Mouse (Mus musculus) hindbrain, embryonic 11.5 days (tissue): ENCODE results near the gene Fmo1. TPM values are rescaled to one million over a fixed set of nuclear protein-coding genes. Genes with fewer than 3 reads are reported as not detected.
"Not testable (repeated sequence)": the region's sequence is repeated elsewhere in the genome, so short reads cannot be mapped to it uniquely, and the experiment has no call there.

Source experiments
- ATAC-seq: fragments of 200-750 bp; cut with Nextera tagmentation; 2 replicates; pipeline ENCODE4 v1.8.0; 2017; ENCODE audit warnings: mild to moderate bottlenecking, moderate TSS enrichment, moderate library complexity; ENCODE audit not compliant: low FRiP score
- DNase-seq: peaks from one replicate; pipeline ENCODE4 v3.0.0-alpha.2; 2015; ENCODE audit warnings: low spot score
- H3K27ac ChIP-seq: fragments of 300-500 bp; sonication (generic); 2 replicates; pipeline ENCODE4 v1.5.1; 2014; ENCODE audit warnings: mild to moderate bottlenecking, low read depth, low read length
- H3K27me3 ChIP-seq: fragments of 300-500 bp; sonication (generic); 2 replicates; pipeline ENCODE4 v1.6.1; 2014; ENCODE audit warnings: mild to moderate bottlenecking, low read length, moderate library complexity, mixed read lengths; ENCODE audit not compliant: control insufficient read depth, insufficient read depth
- H3K36me3 ChIP-seq: fragments of 300-500 bp; sonication (generic); 2 replicates; pipeline ENCODE4 v1.6.1; 2014; ENCODE audit warnings: mild to moderate bottlenecking, low read length, moderate library complexity, mixed read lengths; ENCODE audit not compliant: control insufficient read depth, insufficient read depth
- H3K4me1 ChIP-seq: fragments of 300-500 bp; sonication (generic); replicated peaks from 2 replicates; pipeline ENCODE4 v1.6.1; 2014; ENCODE audit warnings: low read length, mixed read lengths; ENCODE audit not compliant: control insufficient read depth, insufficient read depth
- H3K4me2 ChIP-seq: fragments of 300-500 bp; sonication (generic); replicated peaks from 2 replicates; pipeline ENCODE4 v1.6.1; 2014; ENCODE audit warnings: mild to moderate bottlenecking, low read depth, low read length
- H3K4me3 ChIP-seq: fragments of 300-500 bp; sonication (generic); 2 replicates; pipeline ENCODE4 v1.5.1; 2014; ENCODE audit warnings: low read depth, low read length
- H3K9ac ChIP-seq: fragments of 300-500 bp; sonication (generic); 2 replicates; pipeline ENCODE4 v1.6.1; 2014; ENCODE audit warnings: low read depth, low read length
- H3K9me3 ChIP-seq: fragments of 300-500 bp; sonication (generic); 2 replicates; pipeline ENCODE4 v1.6.1; 2016; ENCODE audit warnings: low read length; ENCODE audit not compliant: control insufficient read depth
- WGBS: fragments of 180-500 bp; shearing (Covaris S2); extraction: QIAGEN DNeasy Blood & Tissue Kit; methylation state at CpG from one replicate; pipeline ENCODE4 v1.1.7; 2014; 5-methylcytosine and 5-hydroxymethylcytosine counted together
- polyA plus RNA-seq: library from polyadenylated mRNA; unstranded; fragments of >200 nt; fragmentation: Nextera tagmentation; extraction: Ambion mirVana; gene quantifications from 2 replicates; pipeline ENCODE4 v1.2.1, GENCODE M21; 2014

The Fmo1 gene
- polyA plus RNA-seq, 1 experiment from 2014 or later: 24.2 TPM

- DNase-seq (no peak), ATAC-seq (no peak)
- Histone ChIP-seq H3K4me2 (no peak overlapping the region), H3K9ac (no peak overlapping the region), H3K27ac (no peak overlapping the region), H3K9me3 (no peaks in the 10 kb centered on the region), H3K36me3 (no peaks in the 10 kb centered on the region), H3K4me3 (no peak overlapping the region), H3K4me1 (no peaks in the 10 kb centered on the region), H3K27me3 (no peaks in the 10 kb centered on the region)
- 68% methylated on average over 7 of the region's 7 CpGs for WGBS
These were observed 73.9 kb downstream of the Fmo1 start for GRCm38 (mm10) chr1:162792306-162793044.

- Histone ChIP-seq H3K27ac (no peak overlapping the region), H3K36me3 (no peaks in the 10 kb centered on the region), H3K4me2 (no peak overlapping the region), H3K4me1 (no peaks in the 10 kb centered on the region), H3K9ac (no peak overlapping the region), H3K9me3 (no peaks in the 10 kb centered on the region), H3K27me3 (no peaks in the 10 kb centered on the region), H3K4me3 (no peak overlapping the region)
- DNase-seq (no peak), ATAC-seq (no peak)
- 88% methylated on average over 4 of the region's 4 CpGs for WGBS
These were observed 81.2 kb downstream of the Fmo1 start for GRCm38 (mm10) chr1:162785222-162785621.

GRCm38 (mm10) chr1:162783669-162784248, 82.7 kb downstream of the Fmo1 start:
- Histone ChIP-seq H3K36me3 (no peaks in the 10 kb centered on the region), H3K27me3 (no peaks in the 10 kb centered on the region), H3K4me3 (no peak overlapping the region), H3K9me3 (no peaks in the 10 kb centered on the region), H3K27ac (no peak overlapping the region), H3K4me2 (no peak overlapping the region), H3K9ac (no peak overlapping the region), H3K4me1 (no peaks in the 10 kb centered on the region)
- ATAC-seq (no peak), DNase-seq (no peak)
- WGBS: 83% methylated on average over 7 of the region's 7 CpGs

- not testable (repeated sequence) for H3K36me3 ChIP-seq, H3K4me3 ChIP-seq, H3K4me2 ChIP-seq, H3K27me3 ChIP-seq, DNase-seq, H3K9me3 ChIP-seq, H3K9ac ChIP-seq, H3K27ac ChIP-seq, ATAC-seq, H3K4me1 ChIP-seq
- 98% methylated on average over 2 of the region's 2 CpGs for WGBS
These were observed 85.4 kb downstream of the Fmo1 start for GRCm38 (mm10) chr1:162781035-162781434.

Other genes with a start within 250 kb of the Fmo1 start
- not detected in 2 replicates for gene Myoc, start 227.5 kb downstream of the Fmo1 start, polyA plus RNA-seq
- not detected in 2 replicates for gene Myocos, start 208.4 kb downstream of the Fmo1 start, polyA plus RNA-seq
- 155 and 213 TPM in 2 replicates for gene Prrc2c, start 126.1 kb downstream of the Fmo1 start, polyA plus RNA-seq
- 0.06 and 0.64 TPM in 2 replicates for gene Fmo4, start 52.6 kb downstream of the Fmo1 start, polyA plus RNA-seq
- gene Fmo2, start 32.1 kb upstream of the Fmo1 start, polyA plus RNA-seq: 0.11 and 0.17 TPM in 2 replicates
- gene Fmo6, start 70.9 kb upstream of the Fmo1 start, polyA plus RNA-seq: not detected in 2 replicates
- gene Fmo3, start 117.9 kb upstream of the Fmo1 start, polyA plus RNA-seq: not detected in 2 replicates
- not detected in 2 replicates for gene Mroh9, start 219.1 kb upstream of the Fmo1 start, polyA plus RNA-seq